Mouse (Mus musculus): ENCODE results near the gene Nmrk2. TPM values are rescaled to one million over a fixed set of nuclear protein-coding genes. Genes with fewer than 3 reads are reported as not detected.

Gene Nmrk2
- not detected in 2 replicates for polyA plus RNA-seq (2015; fragmentation: Nextera tagmentation; extraction: Ambion mirVana)

- Histone ChIP-seq H3K4me3 (no peak within 1 kb of the TSS), H3K27me3 (peaks cover 18% of the 10 kb centered on the region), H3K27ac (replicated peaks) (no peak within 1 kb of the TSS), H3K36me3 (peaks cover 29% of the 10 kb centered on the region), H3K4me1 (replicated peaks) (no peaks in the 10 kb centered on the region), H3K9me3 (no peaks in the 10 kb centered on the region), H3K4me2 (no peak within 1 kb of the TSS), H3K9ac (no peak within 1 kb of the TSS)
- 57% methylated on average over 13 of the region's 13 CpGs for WGBS
- ATAC-seq (ENCODE audit: low read depth), result no peak
Observed at GRCm38 (mm10) chr10:81201807-81202758, at the start of gene Nmrk2. Gene Nmrk2 (minus strand): TSS chr10:81202051.

DNA sequence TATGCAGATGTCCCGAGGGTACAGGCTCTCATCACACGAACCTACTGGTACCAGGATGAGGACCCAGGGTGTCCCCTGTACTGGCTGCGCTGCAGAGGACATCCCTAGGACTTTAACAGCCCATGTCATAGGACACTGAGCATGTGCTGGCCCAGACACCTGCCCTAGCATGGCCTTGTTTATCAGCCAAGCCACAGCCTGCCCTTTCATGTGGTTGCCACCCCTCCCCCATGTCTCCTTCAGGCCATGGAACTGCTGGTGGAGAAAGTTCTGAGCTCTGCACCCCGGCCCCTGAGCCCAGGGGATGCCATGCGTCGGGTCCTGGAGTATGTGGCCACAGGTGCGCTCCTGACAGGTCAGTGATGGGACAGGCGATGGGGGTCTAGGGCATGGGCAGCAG, 47.6 kb upstream of the Nmrk2 start:
- H3K9ac ChIP-seq, result no peak overlapping the region
- no peak overlapping the region for H3K4me3 ChIP-seq
- 86% methylated on average over 8 of the region's 8 CpGs for WGBS
- H3K4me2 ChIP-seq, result no peak overlapping the region
- no peak for ATAC-seq (ENCODE audit: low read depth)
- peaks cover 43% of the 10 kb centered on the region for H3K27me3 ChIP-seq
- H3K27ac ChIP-seq (replicated peaks), result no peak overlapping the region
- peaks cover 37% of the 10 kb centered on the region for H3K36me3 ChIP-seq
- H3K4me1 ChIP-seq (replicated peaks), result peaks cover 16% of the 10 kb centered on the region
- no peaks in the 10 kb centered on the region for H3K9me3 ChIP-seq

GRCm38 (mm10) chr10:81247804-81248203, 46.0 kb upstream of the Nmrk2 start:
- Histone ChIP-seq H3K27me3 (peaks cover 27% of the 10 kb centered on the region), H3K4me1 (replicated peaks) (peaks cover 11% of the 10 kb centered on the region), H3K9ac (no peak overlapping the region), H3K9me3 (no peaks in the 10 kb centered on the region), H3K27ac (replicated peaks) (no peak overlapping the region), H3K36me3 (peaks cover 39% of the 10 kb centered on the region), H3K4me3 (no peak overlapping the region), H3K4me2 (no peak overlapping the region)
- ATAC-seq (ENCODE audit: low read depth), result no peak
- WGBS, result 96% methylated on average over 2 of the region's 2 CpGs

DNA sequence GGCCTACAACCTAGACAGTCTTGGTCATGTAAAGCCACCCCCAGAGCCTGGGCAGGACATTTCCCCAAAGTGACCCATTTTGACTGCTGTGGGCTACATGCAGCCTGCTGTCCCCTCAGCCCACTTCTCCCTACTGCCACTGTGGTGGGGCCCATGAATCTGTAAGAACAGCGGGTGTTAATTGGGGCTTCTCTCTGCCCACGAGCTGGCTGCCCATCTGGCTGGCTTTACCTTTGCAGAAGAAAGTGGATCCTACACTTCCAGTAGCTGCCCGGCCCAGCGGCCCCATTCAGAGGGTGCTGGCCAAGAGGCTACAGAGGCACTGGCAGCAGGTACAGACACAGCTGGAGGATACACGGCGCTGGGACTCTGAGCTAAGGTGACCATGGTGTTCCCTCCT, 43.3 kb upstream of the Nmrk2 start:
- Histone ChIP-seq H3K4me3 (no peak overlapping the region), H3K36me3 (peaks cover 35% of the 10 kb centered on the region), H3K27ac (replicated peaks) (no peak overlapping the region), H3K27me3 (peaks cover 24% of the 10 kb centered on the region), H3K4me2 (no peak overlapping the region), H3K4me1 (replicated peaks) (no peaks in the 10 kb centered on the region), H3K9ac (no peak overlapping the region), H3K9me3 (no peaks in the 10 kb centered on the region)
- ATAC-seq (ENCODE audit: low read depth), result no peak
- 87% methylated on average over 6 of the region's 6 CpGs for WGBS

DNA sequence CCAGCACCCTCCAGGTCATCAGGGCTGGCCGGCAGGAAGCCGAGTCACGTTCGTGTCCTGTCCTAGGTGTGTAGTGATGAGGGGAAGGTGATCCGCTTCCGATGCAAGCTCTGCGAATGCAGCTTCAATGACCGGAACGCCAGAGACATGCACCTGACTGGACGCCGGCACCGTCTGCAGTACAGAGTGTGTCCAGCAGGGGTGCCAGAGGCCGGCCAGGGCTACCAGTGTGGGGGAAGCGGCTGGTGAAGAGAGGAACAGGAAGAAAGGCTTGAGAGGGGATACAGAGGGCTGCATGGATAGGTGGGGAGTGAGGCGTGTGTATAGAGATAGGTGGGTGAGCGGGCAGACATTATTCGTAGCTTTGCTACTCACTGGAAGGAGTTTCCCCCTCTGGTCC, 42.7 kb upstream of the Nmrk2 start:
- peak; percentile 65 for ATAC-seq (ENCODE audit: low read depth)
- Histone ChIP-seq H3K27me3 (peaks cover 29% of the 10 kb centered on the region), H3K9me3 (no peaks in the 10 kb centered on the region), H3K36me3 (peaks cover 30% of the 10 kb centered on the region), H3K4me3 (no peak overlapping the region), H3K4me1 (replicated peaks) (peaks cover 4% of the 10 kb centered on the region; the same call in 1 of the 2 replicates), H3K4me2 (no peak overlapping the region), H3K9ac (no peak overlapping the region), H3K27ac (replicated peaks) (no peak overlapping the region)
- 10% methylated on average over 17 of the region's 17 CpGs for WGBS

DNA sequence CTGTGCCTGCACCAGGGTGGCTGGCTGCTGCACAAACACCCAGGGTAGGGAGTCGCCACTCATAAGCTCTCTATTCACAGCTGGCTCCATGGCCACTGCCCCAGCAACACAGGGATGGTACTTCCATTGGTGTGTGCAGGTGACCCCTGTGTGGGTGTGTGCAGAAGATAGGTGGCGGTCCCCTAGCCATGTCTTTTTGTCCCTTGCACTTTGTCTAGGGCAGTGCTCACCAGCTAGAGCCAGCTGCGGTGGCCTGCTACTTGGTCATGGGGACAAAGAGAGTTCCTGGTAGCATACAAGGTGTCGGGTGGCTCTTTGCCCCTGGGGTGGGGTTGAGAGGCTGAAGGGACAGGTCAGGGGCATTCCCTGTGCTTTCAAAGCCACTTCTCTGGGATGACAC, 42.3 kb upstream of the Nmrk2 start:
- 0 out of 2 replicates have a peak, but pooled peaks have one; percentile 2 for ATAC-seq (ENCODE audit: low read depth)
- WGBS, result 80% methylated on average over 4 of the region's 4 CpGs
- peaks cover 26% of the 10 kb centered on the region for H3K36me3 ChIP-seq
- H3K4me1 ChIP-seq (replicated peaks), result peaks cover 9% of the 10 kb centered on the region; the same call in 1 of the 2 replicates
- H3K9ac ChIP-seq, result no peak overlapping the region
- peaks cover 34% of the 10 kb centered on the region for H3K27me3 ChIP-seq
- H3K4me3 ChIP-seq, result no peak overlapping the region
- no peak overlapping the region for H3K4me2 ChIP-seq
- no peak overlapping the region for H3K27ac ChIP-seq (replicated peaks)
- H3K9me3 ChIP-seq, result no peaks in the 10 kb centered on the region

DNA sequence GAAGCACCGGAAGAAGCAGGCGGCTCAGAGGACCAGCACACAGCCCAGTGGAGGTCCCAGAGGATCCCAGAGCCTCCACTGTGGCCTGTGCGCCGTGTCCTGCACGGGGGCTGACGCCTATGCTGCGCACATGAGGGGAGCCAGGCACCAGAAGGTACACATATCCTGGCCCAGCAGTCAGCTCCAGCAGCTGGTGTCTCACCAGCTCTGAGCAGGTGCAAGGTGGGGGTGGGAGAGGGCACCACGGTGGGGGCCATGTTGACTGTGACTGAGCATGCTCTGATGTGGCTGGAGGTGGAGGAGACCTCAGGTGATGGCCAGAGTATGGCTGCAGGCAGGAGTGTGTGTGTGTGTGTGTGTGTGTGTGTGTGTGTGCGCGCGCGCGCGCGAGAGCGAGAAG, 40.2 kb upstream of the Nmrk2 start:
- Histone ChIP-seq H3K4me1 (replicated peaks) (peaks cover 9% of the 10 kb centered on the region; the same call in 1 of the 2 replicates), H3K27ac (replicated peaks) (no peak overlapping the region), H3K4me2 (no peak overlapping the region), H3K4me3 (no peak overlapping the region), H3K9ac (no peak overlapping the region), H3K27me3 (peaks cover 49% of the 10 kb centered on the region), H3K9me3 (no peaks in the 10 kb centered on the region), H3K36me3 (peaks cover 17% of the 10 kb centered on the region)
- WGBS, result 91% methylated on average over 16 of the region's 16 CpGs
- ATAC-seq (ENCODE audit: low read depth), result no peak

- no peaks in the 10 kb centered on the region for H3K9me3 ChIP-seq
- H3K4me2 ChIP-seq, result no peak overlapping the region
- no peak overlapping the region for H3K4me3 ChIP-seq
- ATAC-seq (ENCODE audit: low read depth), result no peak
- H3K4me1 ChIP-seq (replicated peaks), result peaks cover 9% of the 10 kb centered on the region; the same call in 1 of the 2 replicates
- peaks cover 9% of the 10 kb centered on the region; the same call in 1 of the 2 replicates for H3K36me3 ChIP-seq
- WGBS, result 21% methylated on average over 13 of the region's 13 CpGs
- H3K27me3 ChIP-seq, result peaks cover 49% of the 10 kb centered on the region
- H3K9ac ChIP-seq, result no peak overlapping the region
- no peak overlapping the region for H3K27ac ChIP-seq (replicated peaks)
Observed at GRCm38 (mm10) chr10:81240876-81241275, 39.0 kb upstream of the Nmrk2 start.

- H3K9me3 ChIP-seq, result no peaks in the 10 kb centered on the region
- peaks cover 49% of the 10 kb centered on the region for H3K27me3 ChIP-seq
- H3K36me3 ChIP-seq, result peaks cover 8% of the 10 kb centered on the region; the same call in 1 of the 2 replicates
- peaks cover 13% of the 10 kb centered on the region for H3K4me1 ChIP-seq (replicated peaks)
- WGBS, result 68% methylated on average over 2 of the region's 2 CpGs
- no peak for ATAC-seq (ENCODE audit: low read depth)
- no peak overlapping the region for H3K4me2 ChIP-seq
- H3K9ac ChIP-seq, result no peak overlapping the region
- no peak overlapping the region for H3K4me3 ChIP-seq
- no peak overlapping the region for H3K27ac ChIP-seq (replicated peaks)
Observed at GRCm38 (mm10) chr10:81238618-81239017, 36.8 kb upstream of the Nmrk2 start.

- H3K27me3 ChIP-seq, result peaks cover 41% of the 10 kb centered on the region
- no peak for ATAC-seq (ENCODE audit: low read depth)
- no peaks in the 10 kb centered on the region for H3K9me3 ChIP-seq
- H3K4me3 ChIP-seq, result no peak overlapping the region
- 80% methylated on average over 12 of the region's 12 CpGs for WGBS
- peaks cover 27% of the 10 kb centered on the region for H3K4me1 ChIP-seq (replicated peaks)
- H3K27ac ChIP-seq (replicated peaks), result no peak overlapping the region
- no peak overlapping the region for H3K9ac ChIP-seq
- H3K36me3 ChIP-seq, result no peaks in the 10 kb centered on the region
- no peak overlapping the region for H3K4me2 ChIP-seq
Observed at GRCm38 (mm10) chr10:81236471-81237268, 34.8 kb upstream of the Nmrk2 start.

DNA sequence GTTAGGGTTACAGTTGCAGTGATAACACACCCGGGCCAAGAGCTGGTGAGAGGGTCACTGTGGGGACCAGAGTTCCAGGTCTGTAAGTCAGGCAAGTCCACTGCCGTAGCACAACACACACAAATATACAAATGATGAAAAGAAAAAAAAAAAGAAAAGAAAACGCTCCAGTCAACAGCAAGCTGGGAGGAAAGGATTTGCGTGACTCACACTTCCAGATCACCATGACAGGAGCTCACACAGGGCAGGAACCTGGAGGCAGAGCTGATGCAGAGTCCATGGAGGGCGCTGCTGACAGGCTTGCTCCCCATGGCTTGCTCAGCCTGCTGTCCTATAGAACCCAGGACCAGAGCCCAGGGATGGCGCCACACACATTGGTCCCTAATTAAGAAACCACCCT, 32.4 kb upstream of the Nmrk2 start:
- Histone ChIP-seq H3K4me1 (replicated peaks) (peaks cover 32% of the 10 kb centered on the region), H3K9me3 (no peaks in the 10 kb centered on the region), H3K36me3 (no peaks in the 10 kb centered on the region), H3K4me3 (peak overlapping the region; percentile 69; the same call in 1 of the 2 replicates), H3K4me2 (peak overlapping the region; percentile 66; the same call in 1 of the 2 replicates), H3K27me3 (peaks cover 19% of the 10 kb centered on the region), H3K27ac (replicated peaks) (no peak overlapping the region), H3K9ac (no peak overlapping the region)
- ATAC-seq (ENCODE audit: low read depth), result no peak
- WGBS, result 76% methylated on average over 6 of the region's 6 CpGs

- H3K27ac ChIP-seq (replicated peaks), result 0 out of 2 replicates have a peak overlapping the region, but pooled peaks have one; percentile 50
Observed at GRCm38 (mm10) chr10:81233226-81233585, 31.4 kb upstream of the Nmrk2 start.

More at GRCm38 (mm10) chr10:81233226-81233585, 31.4 kb upstream of the Nmrk2 start:
- H3K9ac ChIP-seq, result peak overlapping the region; percentile 83
- no peaks in the 10 kb centered on the region for H3K9me3 ChIP-seq
- H3K27me3 ChIP-seq, result peaks cover 11% of the 10 kb centered on the region
- peak overlapping the region; percentile 66 for H3K4me2 ChIP-seq
- ATAC-seq (ENCODE audit: low read depth), result peak; percentile 49
- under 1% methylated on average over 22 of the region's 28 CpGs for WGBS
- H3K4me3 ChIP-seq, result peak overlapping the region; percentile 69
- no peaks in the 10 kb centered on the region for H3K36me3 ChIP-seq
- H3K4me1 ChIP-seq (replicated peaks), result peaks cover 42% of the 10 kb centered on the region

Measured in neural tube, embryonic 13.5 days (tissue).